Mouse (Mus musculus): Measurements from ENCODE around the gene Irgc1. TPM values are rescaled to one million over a fixed set of nuclear protein-coding genes. Genes with fewer than 3 reads are reported as not detected.

The Irgc1 gene
- polyA plus RNA-seq, 1 experiment from 2014 or later = not detected

Other genes starting within 250 kb of the Irgc1 start
- gene Zfp111, start 240.9 kb downstream of the Irgc1 start, polyA plus RNA-seq (2014; fragmentation: Nextera tagmentation; extraction: Ambion mirVana) = 6.6 and 7.1 TPM in 2 replicates
- gene Zfp109, start 214.7 kb downstream of the Irgc1 start, polyA plus RNA-seq (2014; fragmentation: Nextera tagmentation; extraction: Ambion mirVana) = 2.3 and 3.4 TPM in 2 replicates
- gene Zfp108, start 197.5 kb downstream of the Irgc1 start, polyA plus RNA-seq (2014; fragmentation: Nextera tagmentation; extraction: Ambion mirVana) = 2.2 and 2.5 TPM in 2 replicates
- 5.0 and 6.5 TPM in 2 replicates for gene Zfp93, start 181.9 kb downstream of the Irgc1 start, polyA plus RNA-seq (2014; fragmentation: Nextera tagmentation; extraction: Ambion mirVana)
- gene Zfp61, start 151.1 kb downstream of the Irgc1 start, polyA plus RNA-seq (2014; fragmentation: Nextera tagmentation; extraction: Ambion mirVana) = 12.9 and 15.9 TPM in 2 replicates
- gene Zfp94, start 135.6 kb downstream of the Irgc1 start, polyA plus RNA-seq (2014; fragmentation: Nextera tagmentation; extraction: Ambion mirVana) = 4.5 and 6.3 TPM in 2 replicates
- not detected in 2 replicates for gene Tescl, start 118.4 kb downstream of the Irgc1 start, polyA plus RNA-seq (2014; fragmentation: Nextera tagmentation; extraction: Ambion mirVana)
- gene Lypd5, start 103.1 kb downstream of the Irgc1 start, polyA plus RNA-seq (2014; fragmentation: Nextera tagmentation; extraction: Ambion mirVana) = not detected in 2 replicates
- 1.4 and 1.8 TPM in 2 replicates for gene Kcnn4, start 82.0 kb downstream of the Irgc1 start, polyA plus RNA-seq (2014; fragmentation: Nextera tagmentation; extraction: Ambion mirVana)
- 18.4 and 20.7 TPM in 2 replicates for gene Smg9, start 52.7 kb downstream of the Irgc1 start, polyA plus RNA-seq (2014; fragmentation: Nextera tagmentation; extraction: Ambion mirVana)
- 7.9 and 8.2 TPM in 2 replicates for gene Plaur, start 10.2 kb upstream of the Irgc1 start, polyA plus RNA-seq (2014; fragmentation: Nextera tagmentation; extraction: Ambion mirVana)
- gene Cadm4, start 29.7 kb upstream of the Irgc1 start, polyA plus RNA-seq (2014; fragmentation: Nextera tagmentation; extraction: Ambion mirVana) = 0.46 and 0.47 TPM in 2 replicates
- gene Zfp428, start 54.7 kb upstream of the Irgc1 start, polyA plus RNA-seq (2014; fragmentation: Nextera tagmentation; extraction: Ambion mirVana) = 23.7 and 28.2 TPM in 2 replicates
- gene AC161166.1, start 60.2 kb upstream of the Irgc1 start, polyA plus RNA-seq (2014; fragmentation: Nextera tagmentation; extraction: Ambion mirVana) = 0.38 TPM in 1 of 2 replicates, not detected in the other
- gene Irgq, start 78.4 kb upstream of the Irgc1 start, polyA plus RNA-seq (2014; fragmentation: Nextera tagmentation; extraction: Ambion mirVana) = 7.4 and 8.0 TPM in 2 replicates
- gene Pinlyp, start 93.8 kb upstream of the Irgc1 start, polyA plus RNA-seq (2014; fragmentation: Nextera tagmentation; extraction: Ambion mirVana) = not detected in 2 replicates
- 54.6 and 57.4 TPM in 2 replicates for gene Xrcc1, start 94.0 kb upstream of the Irgc1 start, polyA plus RNA-seq (2014; fragmentation: Nextera tagmentation; extraction: Ambion mirVana)
- gene Ethe1, start 135.2 kb upstream of the Irgc1 start, polyA plus RNA-seq (2014; fragmentation: Nextera tagmentation; extraction: Ambion mirVana) = 24.8 and 26.2 TPM in 2 replicates
- gene Zfp575, start 135.3 kb upstream of the Irgc1 start, polyA plus RNA-seq (2014; fragmentation: Nextera tagmentation; extraction: Ambion mirVana) = 0.36 and 0.49 TPM in 2 replicates
- gene Phldb3, start 158.5 kb upstream of the Irgc1 start, polyA plus RNA-seq (2014; fragmentation: Nextera tagmentation; extraction: Ambion mirVana) = 0.08 TPM in 1 of 2 replicates, not detected in the other
- not detected in 2 replicates for gene Lypd3, start 184.3 kb upstream of the Irgc1 start, polyA plus RNA-seq (2014; fragmentation: Nextera tagmentation; extraction: Ambion mirVana)
- gene Tex101, start 224.4 kb upstream of the Irgc1 start, polyA plus RNA-seq (2014; fragmentation: Nextera tagmentation; extraction: Ambion mirVana) = not detected in 2 replicates